Mouse (Mus musculus) embryonic facial prominence, embryonic 13.5 days (tissue): ENCODE measurements at regions not wholly inside any gene's neighbourhood (a gene's known extent, or its start where the extent isn't known, plus 50 kb on each side); places are given as distances from the start of the nearest gene placed in this dataset.

ENCODE experiments used
- ATAC-seq: fragments of 200-750 bp; cut with Nextera tagmentation; 2 replicates; pipeline ENCODE4 v1.8.0; 2017; ENCODE audit warnings: low read depth; ENCODE audit not compliant: insufficient number of reproducible peaks, insufficient read depth, low FRiP score, low TSS enrichment
- H3K27ac ChIP-seq: fragments of 300-500 bp; sonication (generic); 2 replicates; pipeline ENCODE4 v1.5.1; 2015; ENCODE audit warnings: moderate library complexity, mild to moderate bottlenecking, inconsistent platforms
- H3K27me3 ChIP-seq: fragments of 300-500 bp; sonication (generic); 2 replicates; pipeline ENCODE4 v1.6.1; 2015; ENCODE audit warnings: mild to moderate bottlenecking, inconsistent platforms
- H3K36me3 ChIP-seq: fragments of 300-500 bp; sonication (generic); 2 replicates; pipeline ENCODE4 v1.6.1; 2015; ENCODE audit warnings: mild to moderate bottlenecking, inconsistent platforms
- H3K4me1 ChIP-seq: fragments of 300-500 bp; sonication (generic); 2 replicates; pipeline ENCODE4 v1.6.1; 2015; ENCODE audit warnings: inconsistent platforms
- H3K4me2 ChIP-seq: fragments of 300-500 bp; sonication (generic); 2 replicates; pipeline ENCODE4 v1.6.1; 2015; ENCODE audit warnings: moderate library complexity, mild to moderate bottlenecking, inconsistent platforms
- H3K4me3 ChIP-seq: fragments of 300-500 bp; sonication (generic); 2 replicates; pipeline ENCODE4 v1.5.1; 2015; ENCODE audit warnings: mild to moderate bottlenecking, inconsistent platforms
- H3K9ac ChIP-seq: fragments of 300-500 bp; sonication (generic); 2 replicates; pipeline ENCODE4 v1.6.1; 2015; ENCODE audit warnings: mild to moderate bottlenecking, inconsistent platforms
- H3K9me3 ChIP-seq: fragments of 300-500 bp; sonication (generic); 2 replicates; pipeline ENCODE4 v1.6.1; 2016; ENCODE audit warnings: inconsistent platforms
- WGBS: fragments of 180-500 bp; shearing (Covaris S2); methylation state at CpG from one replicate; pipeline ENCODE4 v1.1.7; 2015; ENCODE audit warnings: mixed read lengths; 5-methylcytosine and 5-hydroxymethylcytosine counted together

GRCm38 (mm10) chr9:99994285-99995144, 118.5 kb upstream of the Sox14 start:
- no peaks in the 10 kb centered on the region for H3K36me3 ChIP-seq
- 2% methylated on average over 30 of the region's 30 CpGs for WGBS
- H3K4me1 ChIP-seq, result peaks cover 8% of the 10 kb centered on the region
- H3K27ac ChIP-seq, result no peak overlapping the region
- peaks cover 31% of the 10 kb centered on the region for H3K27me3 ChIP-seq
- no peak overlapping the region for H3K9ac ChIP-seq
- peak overlapping the region; percentile 42 for H3K4me2 ChIP-seq
- no peaks in the 10 kb centered on the region for H3K9me3 ChIP-seq
- ATAC-seq, result no peak
- peak overlapping the region; percentile 8; the same call in 1 of the 2 replicates for H3K4me3 ChIP-seq

DNA sequence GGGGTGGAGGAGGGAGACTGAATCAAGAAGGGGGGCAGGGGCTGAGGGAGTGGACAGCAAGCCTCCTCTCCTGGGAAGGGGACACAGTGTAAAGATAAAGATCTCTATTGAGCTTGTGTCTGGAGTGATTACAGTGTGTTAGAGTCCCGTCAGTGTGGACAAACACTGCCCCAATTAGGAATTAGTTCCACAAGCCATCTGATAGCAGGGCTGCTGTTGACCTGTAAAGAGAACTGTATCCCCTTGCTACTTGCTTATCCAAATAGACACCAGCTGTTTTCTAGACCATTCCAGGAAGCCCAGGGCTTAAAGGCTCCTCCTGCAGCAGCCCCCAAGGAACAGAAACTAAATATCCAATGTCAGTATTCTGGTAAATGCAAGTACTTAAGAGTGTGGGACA, 111.4 kb upstream of the Sox14 start:
- Histone ChIP-seq H3K4me1 (no peaks in the 10 kb centered on the region; the same call in 1 of the 2 replicates), H3K36me3 (no peaks in the 10 kb centered on the region), H3K27me3 (no peaks in the 10 kb centered on the region), H3K4me3 (no peak overlapping the region), H3K9ac (no peak overlapping the region), H3K27ac (no peak overlapping the region), H3K4me2 (no peak overlapping the region), H3K9me3 (no peaks in the 10 kb centered on the region)
- 7% methylated on average over 1 of the region's 1 CpGs for WGBS
- ATAC-seq, result no peak

DNA sequence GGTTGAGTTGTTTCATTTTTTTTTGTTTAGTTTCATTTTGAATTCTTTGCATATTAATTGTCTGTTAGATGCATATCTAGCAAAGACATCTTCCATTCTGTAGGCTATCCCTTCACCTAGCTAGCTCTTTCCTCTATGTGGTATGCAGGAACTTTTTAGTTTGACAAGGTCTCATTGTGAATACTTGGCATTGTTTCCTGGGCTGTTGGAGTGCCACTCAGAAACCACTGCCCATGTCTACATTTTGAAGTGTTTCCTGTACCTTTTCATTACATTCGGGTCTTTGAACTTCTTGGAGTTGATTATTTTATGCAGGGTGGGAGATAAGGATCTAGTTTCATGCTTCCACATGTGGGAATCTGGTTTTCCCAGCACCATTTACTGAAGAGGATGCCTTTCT, 104.8 kb upstream of the Sox14 start:
- no peaks in the 10 kb centered on the region for H3K4me1 ChIP-seq
- H3K27ac ChIP-seq, result no peak overlapping the region
- WGBS, result 71% methylated on average over 1 of the region's 1 CpGs
- no peaks in the 10 kb centered on the region for H3K9me3 ChIP-seq
- H3K4me3 ChIP-seq, result no peak overlapping the region
- ATAC-seq, result no peak
- no peak overlapping the region for H3K9ac ChIP-seq
- H3K27me3 ChIP-seq, result no peaks in the 10 kb centered on the region
- H3K4me2 ChIP-seq, result no peak overlapping the region
- no peaks in the 10 kb centered on the region for H3K36me3 ChIP-seq

- Histone ChIP-seq H3K4me1 (no peaks in the 10 kb centered on the region), H3K4me3 (no peak overlapping the region), H3K9ac (no peak overlapping the region), H3K27me3 (no peaks in the 10 kb centered on the region), H3K9me3 (no peaks in the 10 kb centered on the region), H3K4me2 (no peak overlapping the region), H3K27ac (no peak overlapping the region), H3K36me3 (no peaks in the 10 kb centered on the region)
- ATAC-seq, result no peak
Measured at GRCm38 (mm10) chr9:99961561-99961960, 85.6 kb upstream of the Sox14 start.

GRCm38 (mm10) chr9:99954720-99955119, 78.8 kb upstream of the Sox14 start:
- H3K27me3 ChIP-seq, result no peaks in the 10 kb centered on the region
- H3K9ac ChIP-seq, result no peak overlapping the region
- H3K36me3 ChIP-seq, result no peaks in the 10 kb centered on the region
- H3K9me3 ChIP-seq, result no peaks in the 10 kb centered on the region
- H3K27ac ChIP-seq, result no peak overlapping the region
- no peaks in the 10 kb centered on the region for H3K4me1 ChIP-seq
- ATAC-seq, result no peak
- no peak overlapping the region for H3K4me3 ChIP-seq
- WGBS, result 46% methylated on average over 10 of the region's 10 CpGs
- H3K4me2 ChIP-seq, result no peak overlapping the region

DNA sequence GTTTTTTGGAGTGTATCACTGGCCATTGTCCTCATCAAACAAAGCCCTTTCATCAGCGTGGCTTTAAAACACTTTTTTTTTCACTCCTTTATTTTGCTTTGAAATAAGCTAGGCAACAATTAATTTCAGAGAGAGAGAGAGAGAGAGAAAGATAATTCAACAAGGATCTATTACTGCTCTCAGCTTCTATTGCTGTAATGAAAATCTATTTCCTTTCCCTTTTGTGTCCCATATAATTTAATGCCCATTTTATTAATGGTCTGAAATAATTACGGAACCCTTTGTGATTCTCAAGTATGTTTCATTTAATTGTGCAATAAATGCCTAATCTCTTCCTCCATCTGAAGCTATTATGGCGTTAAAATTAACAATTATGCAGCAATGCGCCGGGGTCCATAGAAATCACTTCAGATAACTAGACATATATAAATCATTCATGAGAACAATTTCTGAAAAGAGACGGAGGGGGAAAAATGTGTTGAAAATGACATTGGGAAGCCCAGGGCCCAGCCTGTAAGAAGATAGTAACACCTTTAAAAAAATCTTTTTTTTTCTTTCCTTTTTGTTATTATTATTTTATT, 78.2 kb upstream of the Sox14 start:
- no peak for ATAC-seq
- Histone ChIP-seq H3K4me1 (no peaks in the 10 kb centered on the region), H3K4me2 (no peak overlapping the region), H3K27ac (no peak overlapping the region), H3K4me3 (no peak overlapping the region), H3K27me3 (no peaks in the 10 kb centered on the region), H3K9ac (no peak overlapping the region), H3K9me3 (no peaks in the 10 kb centered on the region), H3K36me3 (no peaks in the 10 kb centered on the region)
- 79% methylated on average over 6 of the region's 6 CpGs for WGBS
